Mouse (Mus musculus): ENCODE data around the gene Ccr1. TPM values are rescaled to one million over a fixed set of nuclear protein-coding genes. Genes with fewer than 3 reads are reported as not detected.

The Ccr1 gene
- polyA plus RNA-seq, 1 experiment from 2014 or later: 4.4 TPM

DNA sequence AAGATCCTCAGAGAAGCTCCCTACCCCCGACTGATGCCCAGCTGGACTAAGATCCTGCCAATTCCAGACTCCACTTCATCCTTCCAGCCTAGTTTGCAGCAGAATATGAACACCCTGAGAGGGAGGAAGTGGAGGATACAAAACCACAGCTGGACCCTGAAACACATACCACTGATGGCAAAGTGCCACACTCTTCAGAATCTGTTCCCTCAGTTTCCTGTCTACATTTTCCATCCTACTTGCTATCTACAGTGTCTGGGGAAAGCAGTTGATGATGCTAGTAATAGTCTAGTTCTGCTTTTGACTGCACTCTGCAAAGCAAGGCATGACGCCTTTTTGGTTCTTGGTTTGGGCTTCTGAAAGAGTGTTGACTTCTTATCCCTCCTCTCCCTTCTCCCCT, 27.2 kb downstream of the Ccr1 start:
- TF ChIP-seq CTCF (IDR thresholded peaks at IDR 0.05; ENCODE audit: low read depth): no peak
- 82% methylated on average over 2 of the region's 2 CpGs for WGBS

DNA sequence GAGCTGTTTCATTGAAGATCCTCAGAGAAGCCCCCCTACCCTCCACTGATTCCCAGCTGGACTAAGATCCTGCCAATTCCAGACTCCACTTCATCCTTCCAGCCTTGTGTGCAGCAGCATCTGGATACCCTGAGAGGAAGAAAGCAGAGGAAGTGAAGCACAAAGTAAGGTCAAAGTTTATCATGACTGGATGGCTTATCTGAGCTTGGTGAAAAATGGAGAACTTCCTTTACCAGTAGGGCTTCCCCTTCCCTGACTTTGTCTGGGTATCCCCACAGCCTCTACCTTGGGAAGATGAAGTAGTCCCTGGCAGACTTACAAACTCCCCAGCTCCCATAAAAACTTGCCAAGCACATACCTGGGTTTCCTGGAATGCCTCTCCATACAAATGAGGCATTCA, 27.9 kb downstream of the Ccr1 start:
- no peak for TF ChIP-seq CTCF (IDR thresholded peaks at IDR 0.05; ENCODE audit: low read depth)

More for the DNA sequence above, 27.2 kb downstream of the Ccr1 start:
- no peak for ATAC-seq
- Histone ChIP-seq H3K9ac (ENCODE audit: low read depth, low read length) (no peak overlapping the region), H3K36me3 (ENCODE audit: control insufficient read depth, insufficient read depth) (no peaks in the 10 kb centered on the region), H3K4me2 (replicated peaks; ENCODE audit: low read depth) (no peak overlapping the region), H3K4me3 (ENCODE audit: low read depth, low read length) (no peak overlapping the region), H3K27me3 (replicated peaks; ENCODE audit: control insufficient read depth, insufficient read depth, low read length) (no peaks in the 10 kb centered on the region), H3K27ac (ENCODE audit: low read depth, low read length) (no peak overlapping the region), H3K9me3 (ENCODE audit: control insufficient read depth) (no peaks in the 10 kb centered on the region), H3K4me1 (replicated peaks; ENCODE audit: control insufficient read depth, insufficient read depth, low read length) (no peaks in the 10 kb centered on the region)

DNA sequence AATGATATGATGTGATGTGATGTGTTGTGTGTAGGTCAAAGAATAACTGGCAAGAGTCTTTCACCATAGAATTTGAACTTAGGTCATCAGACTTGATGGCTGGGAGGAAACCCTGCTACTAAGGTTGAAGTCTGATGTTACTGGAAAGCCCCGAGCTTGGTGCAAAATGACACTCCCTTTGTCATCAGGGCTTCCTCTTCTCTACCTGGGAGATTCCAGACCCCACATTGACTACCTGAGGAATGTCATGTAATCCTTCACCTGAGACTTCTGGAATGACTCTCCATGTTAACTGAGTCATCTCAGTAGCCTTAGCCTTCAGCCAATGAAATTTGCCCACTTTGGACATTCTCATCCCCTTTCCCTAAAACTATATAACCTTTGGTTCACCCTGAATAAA, 28.3 kb downstream of the Ccr1 start:
- TF ChIP-seq CTCF (IDR thresholded peaks at IDR 0.05; ENCODE audit: low read depth): no peak
- H3K27me3 ChIP-seq (replicated peaks; ENCODE audit: control insufficient read depth, insufficient read depth, low read length): no peaks in the 10 kb centered on the region
- H3K4me1 ChIP-seq (replicated peaks; ENCODE audit: control insufficient read depth, insufficient read depth, low read length): no peaks in the 10 kb centered on the region
- ATAC-seq: no peak
- no peak overlapping the region for H3K27ac ChIP-seq (ENCODE audit: low read depth, low read length)
- no peak overlapping the region for H3K4me3 ChIP-seq (ENCODE audit: low read depth, low read length)
- no peaks in the 10 kb centered on the region for H3K9me3 ChIP-seq (ENCODE audit: control insufficient read depth)
- H3K9ac ChIP-seq (ENCODE audit: low read depth, low read length): no peak overlapping the region
- H3K4me2 ChIP-seq (replicated peaks; ENCODE audit: low read depth): no peak overlapping the region
- WGBS: 55% methylated on average over 1 of the region's 1 CpGs
- no peaks in the 10 kb centered on the region for H3K36me3 ChIP-seq (ENCODE audit: control insufficient read depth, insufficient read depth)

More for the DNA sequence above, 27.9 kb downstream of the Ccr1 start:
- Histone ChIP-seq H3K27ac (ENCODE audit: low read depth, low read length) (no peak overlapping the region), H3K36me3 (ENCODE audit: control insufficient read depth, insufficient read depth) (no peaks in the 10 kb centered on the region), H3K4me1 (replicated peaks; ENCODE audit: control insufficient read depth, insufficient read depth, low read length) (no peaks in the 10 kb centered on the region), H3K4me2 (replicated peaks; ENCODE audit: low read depth) (no peak overlapping the region), H3K27me3 (replicated peaks; ENCODE audit: control insufficient read depth, insufficient read depth, low read length) (no peaks in the 10 kb centered on the region), H3K9ac (ENCODE audit: low read depth, low read length) (no peak overlapping the region), H3K9me3 (ENCODE audit: control insufficient read depth) (no peaks in the 10 kb centered on the region), H3K4me3 (ENCODE audit: low read depth, low read length) (no peak overlapping the region)
- no peak for ATAC-seq

DNA sequence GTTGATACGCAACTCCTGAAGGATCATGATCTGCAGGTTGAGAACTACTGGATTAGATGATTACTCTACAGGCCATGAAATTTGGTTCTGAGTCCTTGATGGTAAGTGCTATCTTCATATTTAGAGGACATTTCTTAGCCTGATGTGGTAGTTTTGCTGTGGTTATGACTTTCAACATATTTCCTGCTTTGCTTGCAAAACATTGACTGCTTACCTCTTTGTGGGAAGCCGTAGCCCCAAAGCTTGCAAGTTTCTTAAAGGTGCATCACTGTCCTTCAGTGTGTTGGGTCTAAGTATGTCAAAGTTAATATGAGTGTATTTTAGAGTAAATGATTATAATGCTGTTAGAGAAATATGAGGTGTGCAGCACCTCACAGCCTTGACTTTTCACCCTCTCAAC, 30.5 kb downstream of the Ccr1 start:
- WGBS: 85% methylated on average over 2 of the region's 2 CpGs
- no peaks in the 10 kb centered on the region for H3K4me1 ChIP-seq (replicated peaks; ENCODE audit: control insufficient read depth, insufficient read depth, low read length)
- no peak overlapping the region for H3K4me3 ChIP-seq (ENCODE audit: low read depth, low read length)
- no peak overlapping the region for H3K27ac ChIP-seq (ENCODE audit: low read depth, low read length)
- no peak overlapping the region for H3K4me2 ChIP-seq (replicated peaks; ENCODE audit: low read depth)
- no peaks in the 10 kb centered on the region for H3K27me3 ChIP-seq (replicated peaks; ENCODE audit: control insufficient read depth, insufficient read depth, low read length)
- no peak for TF ChIP-seq CTCF (IDR thresholded peaks at IDR 0.05; ENCODE audit: low read depth)
- no peaks in the 10 kb centered on the region for H3K36me3 ChIP-seq (ENCODE audit: control insufficient read depth, insufficient read depth)
- no peaks in the 10 kb centered on the region for H3K9me3 ChIP-seq (ENCODE audit: control insufficient read depth)
- no peak for ATAC-seq
- H3K9ac ChIP-seq (ENCODE audit: low read depth, low read length): no peak overlapping the region

DNA sequence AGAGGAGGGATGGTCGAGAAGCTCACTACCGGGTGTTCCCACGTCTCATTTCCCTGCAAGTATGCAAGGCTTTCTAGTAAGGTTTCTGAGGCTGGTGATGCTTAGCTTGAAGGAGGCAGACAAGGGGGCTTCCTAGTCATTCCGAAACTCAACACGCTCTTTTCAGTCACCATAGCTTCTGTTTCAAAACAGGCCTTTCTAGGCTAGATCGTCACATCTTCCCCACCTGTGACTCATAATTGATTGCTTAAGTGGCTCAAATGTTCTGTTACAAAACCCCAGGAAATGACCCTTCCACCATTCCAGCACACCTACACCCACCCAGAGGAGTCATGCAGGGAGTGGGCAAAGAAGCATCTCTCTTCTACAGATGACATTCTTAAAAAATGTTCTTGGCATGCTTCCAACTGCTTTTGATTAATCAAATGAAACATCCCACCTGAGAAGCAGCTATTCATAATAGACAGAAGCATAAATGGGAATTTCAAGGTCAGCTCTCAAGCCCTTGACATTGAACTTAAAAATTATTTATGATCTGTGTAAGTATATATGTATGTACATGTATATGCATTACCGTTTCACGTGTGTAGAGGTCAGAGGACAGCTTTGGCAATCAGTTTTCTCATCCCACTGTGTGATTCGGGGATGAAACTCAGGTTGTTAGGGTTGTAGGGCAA, 31.8 kb downstream of the Ccr1 start:
- Histone ChIP-seq H3K4me3 (ENCODE audit: low read depth, low read length) (no peak overlapping the region), H3K9me3 (ENCODE audit: control insufficient read depth) (no peaks in the 10 kb centered on the region), H3K27me3 (replicated peaks; ENCODE audit: control insufficient read depth, insufficient read depth, low read length) (no peaks in the 10 kb centered on the region), H3K27ac (ENCODE audit: low read depth, low read length) (no peak overlapping the region), H3K4me2 (replicated peaks; ENCODE audit: low read depth) (no peak overlapping the region), H3K9ac (ENCODE audit: low read depth, low read length) (no peak overlapping the region), H3K36me3 (ENCODE audit: control insufficient read depth, insufficient read depth) (no peaks in the 10 kb centered on the region), H3K4me1 (replicated peaks; ENCODE audit: control insufficient read depth, insufficient read depth, low read length) (no peaks in the 10 kb centered on the region)
- WGBS: 69% methylated on average over 9 of the region's 9 CpGs
- TF ChIP-seq CTCF (IDR thresholded peaks at IDR 0.05; ENCODE audit: low read depth): no peak
- no peak for ATAC-seq

DNA sequence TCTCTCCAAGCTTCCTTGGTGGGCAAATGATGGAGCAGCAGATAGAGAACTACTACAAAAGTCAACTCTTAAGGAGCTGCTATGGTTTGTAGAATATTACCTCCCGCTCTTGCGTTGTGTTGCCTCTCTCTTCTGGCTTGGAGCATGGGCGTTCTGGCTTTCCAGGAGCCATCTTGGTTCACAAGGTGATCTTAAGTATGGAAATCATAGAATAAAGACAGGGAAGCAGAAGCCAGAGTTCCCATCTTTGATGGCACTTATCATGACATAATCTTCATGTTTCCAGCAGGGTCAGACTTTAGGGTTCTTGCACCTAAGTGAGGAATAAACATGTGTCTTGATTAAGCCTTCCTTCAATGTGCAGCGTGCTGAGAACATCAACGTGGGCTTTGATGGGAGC, 32.7 kb downstream of the Ccr1 start:
- no peaks in the 10 kb centered on the region for H3K4me1 ChIP-seq (replicated peaks; ENCODE audit: control insufficient read depth, insufficient read depth, low read length)
- no peak for TF ChIP-seq CTCF (IDR thresholded peaks at IDR 0.05; ENCODE audit: low read depth)
- H3K9ac ChIP-seq (ENCODE audit: low read depth, low read length): no peak overlapping the region
- ATAC-seq: no peak
- H3K4me2 ChIP-seq (replicated peaks; ENCODE audit: low read depth): no peak overlapping the region
- 89% methylated on average over 5 of the region's 5 CpGs for whole genome bisulfite sequencing
- H3K4me3 ChIP-seq (ENCODE audit: low read depth, low read length): no peak overlapping the region
- no peak overlapping the region for H3K27ac ChIP-seq (ENCODE audit: low read depth, low read length)
- no peaks in the 10 kb centered on the region for H3K36me3 ChIP-seq (ENCODE audit: control insufficient read depth, insufficient read depth)
- no peaks in the 10 kb centered on the region for H3K27me3 ChIP-seq (replicated peaks; ENCODE audit: control insufficient read depth, insufficient read depth, low read length)
- no peaks in the 10 kb centered on the region for H3K9me3 ChIP-seq (ENCODE audit: control insufficient read depth)

DNA sequence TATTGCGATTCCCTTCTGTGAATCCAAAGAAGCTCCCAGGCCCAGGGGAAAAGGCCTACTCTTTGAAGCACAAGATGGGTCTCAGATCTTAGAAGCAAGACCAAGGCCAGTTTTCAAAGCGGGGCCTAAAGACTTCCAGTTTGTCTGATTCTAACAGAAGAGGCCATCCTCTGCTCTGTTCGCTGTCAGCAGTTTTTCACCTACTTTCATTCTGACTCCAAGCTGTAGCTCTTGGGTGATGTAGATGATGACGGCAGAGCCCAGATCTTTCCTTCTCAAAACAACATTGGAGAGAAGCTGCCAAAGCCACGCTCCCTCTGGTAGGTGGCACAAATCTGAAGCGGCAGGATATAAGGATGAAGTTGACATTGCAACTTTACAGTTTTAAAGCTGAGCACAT, 33.1 kb downstream of the Ccr1 start:
- no peak for TF ChIP-seq CTCF (IDR thresholded peaks at IDR 0.05; ENCODE audit: low read depth)
- 93% methylated on average over 6 of the region's 6 CpGs for WGBS
- Histone ChIP-seq H3K4me2 (replicated peaks; ENCODE audit: low read depth) (no peak overlapping the region), H3K27me3 (replicated peaks; ENCODE audit: control insufficient read depth, insufficient read depth, low read length) (no peaks in the 10 kb centered on the region), H3K27ac (ENCODE audit: low read depth, low read length) (no peak overlapping the region), H3K4me1 (replicated peaks; ENCODE audit: control insufficient read depth, insufficient read depth, low read length) (no peaks in the 10 kb centered on the region), H3K9ac (ENCODE audit: low read depth, low read length) (no peak overlapping the region), H3K9me3 (ENCODE audit: control insufficient read depth) (no peaks in the 10 kb centered on the region), H3K36me3 (ENCODE audit: control insufficient read depth, insufficient read depth) (no peaks in the 10 kb centered on the region), H3K4me3 (ENCODE audit: low read depth, low read length) (no peak overlapping the region)
- ATAC-seq: no peak

Data from intestine, postnatal 0 days (tissue).